ENCODE assay signal across 7 mouse cellular contexts in genomic region chr1:96941402-96941801, GRCm38 (mm10).
"Had no signal": no experiment of that assay in that cellular context is flagged by ENCODE, and none has a peak within 500 bp of the region (broad histone marks: within the 10 kb centered on the region; RNA-seq: fewer than 3 reads in every experiment).

No protein-coding gene starts in this region.

- DNase-seq: liver, postnatal 0 days; lung, adult 2 months; lung, postnatal 14 days; lung, postnatal 36 days; thymus, adult 2 months; thymus, postnatal 25 days; thymus, postnatal 4 days had no signal
